Mouse (Mus musculus) gastrocnemius, adult 2 months (tissue): Measurements from ENCODE around the gene Olfr960. TPM values are rescaled to one million over a fixed set of nuclear protein-coding genes. Genes with fewer than 3 reads are reported as not detected.

Experiments used
- DNase-seq: peaks from one replicate; pipeline ENCODE4 v3.0.0; 2022
- H3K27ac ChIP-seq: fragments of 200-600 bp; 2 replicates; pipeline ENCODE4 v1.8.1; 2022; ENCODE audit warnings: mild to moderate bottlenecking
- H3K4me3 ChIP-seq: fragments of 200-600 bp; 2 replicates; pipeline ENCODE4 v1.8.1; 2022; ENCODE audit warnings: mild to moderate bottlenecking, moderate library complexity
- CTCF ChIP-seq: fragments of 200-600 bp; IDR thresholded peaks from 2 replicates; pipeline ENCODE4 v1.8.1; 2022; ENCODE audit warnings: antibody characterized with exemption, mild to moderate bottlenecking, moderate library complexity
- intact Hi-C: fragments of 180-260 bp; cut with DNase I; formaldehyde crosslinking; loops from one replicate; pipeline ENCODE4 v1.15.1; 2025
- total RNA-seq, 2 experiments: library from RNA; stranded (reverse); gene quantifications; 2 replicates each; pipeline ENCODE4 v1.2.3; 2021

Olfr960 gene
- total RNA-seq, 2 experiments from 2014 or later: not detected

DNA sequence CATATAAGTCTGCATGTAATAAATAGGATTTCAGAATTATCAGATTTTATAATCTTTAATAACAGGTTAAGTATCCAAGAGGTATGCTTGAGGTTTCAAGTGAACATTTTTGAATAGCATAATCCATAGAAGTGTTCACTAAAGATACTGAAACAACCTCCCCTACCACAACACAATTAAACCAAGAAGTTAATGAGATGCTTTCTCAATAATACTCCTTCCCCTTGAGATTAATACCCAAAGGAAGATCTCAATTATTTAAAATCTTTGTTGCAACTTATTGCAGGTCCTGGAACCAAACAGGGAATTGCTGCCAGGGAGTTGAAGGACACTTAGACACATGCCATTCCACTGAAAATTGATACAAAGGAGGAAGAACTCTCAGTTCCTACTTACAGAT is 23.6 kb downstream of the Olfr960 start, which contains the start of gene Olfr961:
Olfr961 (plus strand) TSS at position 301 of the 400 bp plus-strand sequence.
- DNase-seq: no peak
- Histone ChIP-seq H3K4me3 (no peak within 1 kb of the TSS), H3K27ac (no peak within 1 kb of the TSS)
- TF ChIP-seq CTCF: no peak
- intact Hi-C loops: no loop called here

DNA sequence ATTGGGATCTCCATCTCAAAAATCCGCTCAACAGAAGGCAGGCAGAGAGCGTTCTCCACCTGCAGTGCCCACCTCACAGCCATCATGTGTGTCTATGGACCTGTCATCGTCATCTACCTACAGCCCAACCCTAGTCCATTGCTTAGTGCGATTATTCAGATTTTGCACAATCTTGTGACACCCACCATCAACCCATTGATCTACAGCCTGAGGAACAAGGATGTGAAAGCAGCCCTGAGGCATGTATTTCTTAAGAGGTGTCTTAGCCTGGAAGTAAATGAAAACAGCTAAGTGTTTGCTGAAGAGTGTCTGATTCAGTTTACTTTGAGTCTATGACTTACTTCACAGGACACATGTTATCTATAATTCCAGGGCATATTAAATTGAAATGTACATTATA is 26.2 kb downstream of the Olfr960 start:
- TF ChIP-seq CTCF: no peak
- intact Hi-C loops: no loop called here
- Histone ChIP-seq H3K27ac (no peak overlapping the region), H3K4me3 (no peak overlapping the region)
- DNase-seq: no peak

DNA sequence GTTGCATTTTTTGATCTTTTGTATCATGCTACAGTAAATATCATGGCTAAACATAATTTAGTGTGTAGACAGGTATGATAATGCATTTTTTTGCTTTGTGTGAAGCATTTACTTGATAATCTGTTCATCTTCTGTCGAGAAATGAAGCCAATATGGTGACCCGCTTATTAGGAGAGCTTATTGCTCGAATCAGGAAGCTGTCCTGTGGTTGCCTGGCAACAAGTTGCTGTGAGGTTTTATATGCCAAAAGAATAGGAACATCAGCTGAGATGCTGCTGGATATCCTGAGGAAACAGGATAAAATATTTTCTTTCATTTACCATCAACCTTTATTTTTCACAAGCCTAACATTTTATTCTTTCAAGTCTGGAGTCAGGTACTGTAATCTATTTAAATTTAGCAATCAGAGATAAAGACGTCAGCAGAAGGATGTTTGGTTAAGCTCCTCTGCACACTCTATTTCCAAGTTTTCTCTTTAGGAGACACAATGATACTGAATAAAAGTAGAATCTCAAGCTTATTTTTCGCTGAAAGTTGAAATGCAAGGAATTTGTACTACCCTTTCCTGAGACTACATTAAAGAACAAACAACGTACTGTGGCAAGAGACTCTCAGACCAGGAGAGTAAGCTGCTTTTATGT is 33.7 kb downstream of the Olfr960 start:
- no peak for DNase-seq
- no peak for TF ChIP-seq CTCF
- intact Hi-C loops: no loop called here
- Histone ChIP-seq H3K27ac (no peak overlapping the region), H3K4me3 (no peak overlapping the region)

DNA sequence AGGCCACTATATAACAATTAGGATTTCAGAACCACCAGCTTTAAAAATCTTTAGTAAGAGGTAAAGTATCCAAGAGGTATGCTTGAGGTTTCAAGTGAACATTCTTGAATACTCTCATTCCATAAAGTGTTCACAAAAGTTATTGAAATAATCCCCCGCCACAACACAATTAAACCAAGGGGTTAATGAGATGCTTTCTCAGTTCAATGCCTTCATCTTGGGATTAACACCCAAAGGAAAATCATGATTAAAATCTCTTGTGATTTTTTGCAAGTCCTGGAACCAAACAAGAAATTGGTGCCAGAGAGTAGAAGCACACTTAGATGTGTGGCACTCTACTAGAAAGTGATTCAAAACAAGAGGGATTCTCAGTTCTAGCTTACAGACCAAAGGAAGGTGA is 45.7 kb downstream of the Olfr960 start, which contains the start of gene Olfr963:
Olfr963 (plus strand) TSS at position 301 of the 400 bp plus-strand sequence.
- intact Hi-C loops: no loop called here
- H3K4me3 ChIP-seq: no peak within 1 kb of the TSS
- DNase-seq: no peak
- no peak for TF ChIP-seq CTCF
- H3K27ac ChIP-seq: no peak within 1 kb of the TSS

DNA sequence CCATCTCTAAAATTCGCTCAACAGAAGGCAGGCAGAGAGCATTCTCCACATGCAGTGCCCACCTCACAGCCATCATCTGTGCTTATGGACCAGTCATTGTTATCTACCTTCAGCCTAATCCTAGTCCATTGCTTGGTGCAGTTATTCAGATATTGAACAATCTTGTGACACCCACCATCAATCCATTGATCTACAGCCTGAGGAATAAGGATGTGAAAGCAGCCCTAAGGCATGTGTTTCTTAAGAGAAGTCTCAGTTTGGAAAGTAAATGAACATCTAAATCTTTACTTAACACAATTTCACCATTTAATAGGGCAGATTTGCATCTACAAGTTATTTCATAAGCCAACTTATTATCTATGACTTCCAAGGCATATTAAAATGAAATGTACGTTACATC is 48.5 kb downstream of the Olfr960 start:
- intact Hi-C loops: no loop called here
- DNase-seq: no peak
- Histone ChIP-seq H3K4me3 (no peak overlapping the region), H3K27ac (no peak overlapping the region)
- no peak for TF ChIP-seq CTCF

Other genes starting within 250 kb of the Olfr960 start
- not detected for gene Olfr951, start 234.0 kb upstream of the Olfr960 start, total RNA-seq
- not detected for gene Olfr952, start 194.2 kb upstream of the Olfr960 start, total RNA-seq
- gene Olfr954, start 164.7 kb upstream of the Olfr960 start, total RNA-seq: not detected
- gene Olfr955, start 149.4 kb upstream of the Olfr960 start, total RNA-seq: not detected
- gene Olfr44, start 127.4 kb upstream of the Olfr960 start, total RNA-seq: not detected
- gene Olfr957, start 105.6 kb upstream of the Olfr960 start, total RNA-seq: not detected
- not detected for gene Olfr958, start 67.3 kb upstream of the Olfr960 start, total RNA-seq
- gene Olfr959, start 45.8 kb upstream of the Olfr960 start, total RNA-seq: not detected
- gene AW551984, start 17.0 kb upstream of the Olfr960 start, total RNA-seq: under 1 TPM; 0.26 to 0.67 TPM
- gene Olfr148, start 10.7 kb upstream of the Olfr960 start, total RNA-seq: not detected
- gene Olfr961, start 23.7 kb downstream of the Olfr960 start, total RNA-seq: not detected
- not detected for gene Olfr963, start 45.8 kb downstream of the Olfr960 start, total RNA-seq
- gene Olfr149, start 85.7 kb downstream of the Olfr960 start, total RNA-seq: not detected
- not detected for gene Olfr965, start 90.0 kb downstream of the Olfr960 start, total RNA-seq
- not detected for gene Olfr150, start 109.6 kb downstream of the Olfr960 start, total RNA-seq
- gene Olfr967, start 124.9 kb downstream of the Olfr960 start, total RNA-seq: not detected
- gene Olfr968, start 161.9 kb downstream of the Olfr960 start, total RNA-seq: not detected
- gene Olfr969, start 169.6 kb downstream of the Olfr960 start, total RNA-seq: not detected
- not detected for gene Olfr970, start 187.5 kb downstream of the Olfr960 start, total RNA-seq
- not detected for gene Olfr971, start 215.5 kb downstream of the Olfr960 start, total RNA-seq
- gene Olfr972, start 245.0 kb downstream of the Olfr960 start, total RNA-seq: not detected